Mouse (Mus musculus) forebrain, embryonic 12.5 days (tissue): ENCODE results near the gene Spin1. TPM values are rescaled to one million over a fixed set of nuclear protein-coding genes. Genes with fewer than 3 reads are reported as not detected.
"Not testable (repeated sequence)": the region's sequence is repeated elsewhere in the genome, so short reads cannot be mapped to it uniquely, and the experiment has no call there.

Experiments
- ATAC-seq: fragments of 200-750 bp; cut with Nextera tagmentation; 2 replicates; pipeline ENCODE4 v1.8.0; 2017; ENCODE audit warnings: moderate TSS enrichment; ENCODE audit not compliant: low FRiP score
- H3K27ac ChIP-seq: fragments of 300-500 bp; sonication (generic); 2 replicates; pipeline ENCODE4 v1.5.1; 2016; ENCODE audit warnings: mild to moderate bottlenecking
- H3K27me3 ChIP-seq: fragments of 300-500 bp; sonication (generic); 2 replicates; pipeline ENCODE4 v1.6.1; 2016; ENCODE audit warnings: mild to moderate bottlenecking
- H3K36me3 ChIP-seq: fragments of 300-500 bp; sonication (generic); replicated peaks from 2 replicates; pipeline ENCODE4 v1.6.1; 2016; ENCODE audit warnings: mild to moderate bottlenecking
- H3K4me1 ChIP-seq: fragments of 300-500 bp; sonication (generic); 2 replicates; pipeline ENCODE4 v1.6.1; 2016
- H3K4me2 ChIP-seq: fragments of 300-500 bp; sonication (generic); 2 replicates; pipeline ENCODE4 v1.6.1; 2016; ENCODE audit warnings: mild to moderate bottlenecking, moderate library complexity
- H3K4me3 ChIP-seq: fragments of 300-500 bp; sonication (generic); replicated peaks from 2 replicates; pipeline ENCODE4 v1.5.1; 2016; ENCODE audit warnings: mild to moderate bottlenecking
- H3K9ac ChIP-seq: fragments of 300-500 bp; sonication (generic); 2 replicates; pipeline ENCODE4 v1.6.1; 2016; ENCODE audit warnings: mild to moderate bottlenecking
- H3K9me3 ChIP-seq: fragments of 300-500 bp; sonication (generic); 2 replicates; pipeline ENCODE4 v1.6.1; 2016
- WGBS: fragments of 180-500 bp; shearing (Covaris S2); methylation state at CpG from one replicate; pipeline ENCODE4 v1.1.7; 2016; 5-methylcytosine and 5-hydroxymethylcytosine counted together
- polyA plus RNA-seq: library from polyadenylated mRNA; unstranded; fragments of >200 nt; fragmentation: Nextera tagmentation; extraction: Ambion mirVana; gene quantifications from 2 replicates; pipeline ENCODE4 v1.2.1, GENCODE M21; 2016

Gene Spin1
- polyA plus RNA-seq, 1 experiment from 2014 or later = 120 TPM

DNA sequence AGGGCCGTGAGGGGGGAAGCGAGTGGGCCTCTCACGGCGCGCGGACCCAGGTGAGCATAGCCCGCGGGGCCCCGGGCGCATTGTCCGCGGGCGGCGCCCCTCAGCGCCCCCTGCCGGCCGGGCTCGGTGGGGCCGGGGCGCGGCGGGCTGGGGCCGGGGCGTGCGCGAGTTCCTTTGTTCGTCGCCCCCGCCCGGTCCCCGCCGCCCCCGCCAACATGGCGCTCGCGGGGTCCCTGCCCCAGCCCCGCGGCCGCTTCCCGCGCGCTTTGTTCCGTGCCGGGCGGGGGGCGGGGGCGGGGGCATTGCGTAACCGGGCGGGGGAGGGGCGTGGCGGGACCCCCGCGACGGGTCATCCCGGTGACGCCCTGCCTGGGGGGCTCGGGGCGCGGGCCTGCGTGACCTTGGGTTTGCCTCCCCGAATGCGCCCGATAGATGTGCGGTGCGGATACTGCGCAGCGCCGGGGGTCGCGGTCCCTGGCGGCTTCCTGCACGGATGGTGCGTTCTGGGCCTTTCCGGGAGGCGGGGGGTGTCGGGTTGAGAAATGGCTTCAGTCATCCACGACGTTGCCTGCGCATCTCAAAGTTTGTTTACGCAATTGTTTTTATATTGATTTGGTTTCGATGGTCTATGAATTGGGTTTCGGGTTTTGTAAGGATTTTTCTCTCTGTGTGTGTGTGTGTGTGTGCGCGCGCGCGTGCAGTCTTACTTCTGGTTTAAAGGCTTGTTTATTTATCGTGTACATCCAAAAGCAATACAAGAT is 516 bp downstream of the Spin1 start:
- peak; percentile 72 for ATAC-seq
- Histone ChIP-seq H3K4me2 (peak overlapping the region; percentile 57), H3K27ac (peak overlapping the region; percentile 91), H3K9ac (peak overlapping the region; percentile 95), H3K9me3 (peaks cover 18% of the 10 kb centered on the region), H3K27me3 (no peaks in the 10 kb centered on the region), H3K4me1 (peaks cover 9% of the 10 kb centered on the region), H3K4me3 (peak overlapping the region; percentile 85), H3K36me3 (peaks cover 25% of the 10 kb centered on the region)
- WGBS = 1% methylated on average over 53 of the region's 89 CpGs

DNA sequence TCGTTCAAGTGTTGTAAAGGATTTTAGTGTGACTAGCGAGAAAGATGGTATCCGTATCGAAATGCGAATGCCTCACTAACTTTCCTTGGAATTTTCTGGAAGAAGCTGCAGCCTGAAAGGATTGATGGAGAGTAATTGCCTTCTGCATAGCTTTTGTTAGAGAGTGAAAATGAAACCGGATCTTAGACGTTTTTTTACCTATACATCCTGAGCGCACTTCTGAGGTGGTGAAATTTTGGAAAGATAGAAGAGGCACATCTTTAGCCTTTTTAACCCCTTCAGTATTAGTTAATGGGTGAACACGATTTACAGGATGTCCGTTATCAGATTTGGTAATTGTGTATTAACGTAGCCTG is 1.1 kb downstream of the Spin1 start:
- Histone ChIP-seq H3K27me3 (no peaks in the 10 kb centered on the region), H3K27ac (peak overlapping the region; percentile 91), H3K9ac (peak overlapping the region; percentile 95), H3K4me3 (peak overlapping the region; percentile 85), H3K4me2 (peak overlapping the region; percentile 57), H3K36me3 (peaks cover 26% of the 10 kb centered on the region), H3K9me3 (peaks cover 20% of the 10 kb centered on the region), H3K4me1 (peaks cover 9% of the 10 kb centered on the region)
- no peak for ATAC-seq
- WGBS = 35% methylated on average over 11 of the region's 11 CpGs

DNA sequence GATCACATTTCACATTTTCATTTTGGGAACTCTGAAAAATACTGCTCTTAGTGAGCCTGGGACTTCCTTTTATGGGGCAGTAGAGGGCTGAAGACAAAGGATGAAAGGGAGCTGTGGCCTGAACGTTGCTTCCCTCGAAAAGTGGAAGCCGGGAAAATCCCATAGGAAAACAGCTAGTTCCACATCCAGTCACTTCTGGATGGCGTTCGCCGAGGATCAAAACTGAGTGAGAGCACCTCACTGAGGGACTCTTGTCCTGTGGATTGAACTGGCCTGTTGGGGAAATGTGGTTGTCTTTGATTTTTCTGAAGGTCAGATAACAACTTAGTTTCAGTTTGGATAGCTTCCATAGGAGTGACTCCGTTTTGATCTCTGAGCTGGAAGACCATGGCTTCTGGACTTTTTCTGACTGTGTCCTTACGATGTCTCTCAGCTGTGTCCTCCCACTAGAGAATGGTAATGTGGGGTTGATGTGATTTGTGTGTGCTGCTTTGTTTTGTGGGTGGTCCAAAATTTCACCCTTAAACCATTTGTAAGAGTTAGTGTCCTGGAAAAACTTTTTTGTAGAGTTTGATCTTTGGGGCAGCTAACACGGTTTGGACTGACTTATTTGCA is 2.5 kb downstream of the Spin1 start:
- Histone ChIP-seq H3K27ac (no peak overlapping the region), H3K9ac (no peak overlapping the region), H3K4me3 (no peak overlapping the region; the same call in 1 of the 2 replicates), H3K4me1 (peaks cover 9% of the 10 kb centered on the region), H3K9me3 (peaks cover 25% of the 10 kb centered on the region), H3K36me3 (peaks cover 35% of the 10 kb centered on the region), H3K4me2 (no peak overlapping the region; the same call in 1 of the 2 replicates), H3K27me3 (no peaks in the 10 kb centered on the region)
- no peak for ATAC-seq
- WGBS = 94% methylated on average over 9 of the region's 9 CpGs

DNA sequence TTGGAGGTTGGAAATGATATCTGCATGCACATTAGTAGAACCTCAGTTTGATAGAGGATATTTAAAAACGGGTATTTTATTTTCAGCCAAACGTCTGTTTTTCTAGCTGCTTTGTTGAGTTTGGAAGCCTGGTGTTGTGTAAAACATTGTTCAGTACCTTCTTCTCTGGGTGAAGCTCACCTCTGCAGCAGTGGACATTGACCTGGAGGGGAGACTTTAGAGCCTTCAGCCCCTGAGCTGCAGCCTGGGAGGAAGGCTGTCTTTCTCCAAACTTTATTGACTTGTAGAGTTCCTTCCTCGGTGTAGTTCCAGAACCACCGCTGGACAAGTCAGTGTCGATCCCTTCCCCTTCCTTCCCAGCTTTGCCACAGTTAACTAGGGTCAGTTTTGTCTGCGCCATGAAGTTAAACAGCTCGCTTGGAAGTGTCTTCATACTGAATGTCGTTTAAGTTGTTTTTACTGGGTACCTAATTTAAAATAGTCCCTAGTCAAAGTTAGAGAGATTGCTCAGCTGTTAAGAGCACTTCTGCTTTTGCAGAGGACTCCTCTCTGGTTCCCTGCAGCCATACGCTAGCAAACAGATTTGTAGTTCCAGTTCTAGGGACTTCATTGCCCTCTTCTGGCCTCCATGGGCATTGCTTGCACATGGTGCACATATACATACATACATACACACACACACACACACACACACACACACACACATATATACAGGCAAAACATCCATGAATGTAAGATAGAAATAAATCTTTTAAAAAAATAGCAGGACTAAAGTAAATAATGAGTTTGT is 3.4 kb downstream of the Spin1 start:
- H3K4me1 ChIP-seq = peaks cover 9% of the 10 kb centered on the region
- no peak overlapping the region for H3K4me2 ChIP-seq
- no peak overlapping the region for H3K27ac ChIP-seq
- ATAC-seq = no peak
- no peak overlapping the region for H3K4me3 ChIP-seq
- peaks cover 30% of the 10 kb centered on the region for H3K9me3 ChIP-seq
- H3K36me3 ChIP-seq = peaks cover 39% of the 10 kb centered on the region
- no peak overlapping the region for H3K9ac ChIP-seq
- H3K27me3 ChIP-seq = no peaks in the 10 kb centered on the region
- WGBS = 97% methylated on average over 9 of the region's 9 CpGs

DNA sequence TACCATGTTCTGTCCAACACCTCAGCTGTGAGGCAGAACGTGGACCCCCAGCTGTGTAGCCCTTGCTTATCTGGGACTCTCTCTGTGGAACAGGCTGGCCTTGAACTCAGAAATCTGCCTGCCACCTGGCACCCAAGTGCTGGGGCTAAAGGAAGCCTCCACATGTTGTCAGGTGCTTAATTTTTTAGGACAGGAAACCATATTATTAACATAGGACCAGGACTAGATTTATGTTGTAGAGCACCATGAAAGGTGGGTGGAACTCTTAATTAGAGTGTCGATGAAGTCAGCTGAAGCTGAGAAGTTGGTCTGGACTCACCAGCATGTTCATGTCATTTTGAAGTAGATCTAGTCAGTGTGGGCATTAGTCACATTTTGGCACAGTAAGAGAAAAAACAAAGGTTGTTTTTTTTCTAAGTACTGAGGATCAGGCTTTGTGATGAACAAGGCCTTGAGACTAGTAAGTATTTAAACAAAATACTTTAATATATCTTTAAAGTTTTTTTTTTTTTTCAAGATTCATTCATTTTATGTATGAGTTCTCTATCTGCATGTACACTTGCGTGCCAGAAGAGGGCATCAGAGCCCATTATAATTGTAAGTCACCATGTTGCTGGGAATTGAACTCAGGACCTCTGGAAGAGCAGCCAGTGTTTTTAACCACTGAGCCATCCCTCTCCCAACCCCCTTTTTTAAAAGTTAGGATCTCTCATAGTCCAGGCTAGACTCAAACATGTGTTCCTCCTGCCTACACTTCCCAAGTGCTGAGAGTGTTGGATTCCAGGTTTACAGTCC is 5.4 kb downstream of the Spin1 start:
- Histone ChIP-seq H3K27me3 (no peaks in the 10 kb centered on the region), H3K9me3 (peaks cover 49% of the 10 kb centered on the region), H3K4me2 (no peak overlapping the region), H3K9ac (no peak overlapping the region), H3K4me3 (no peak overlapping the region), H3K27ac (no peak overlapping the region), H3K4me1 (0 out of 2 replicates have a peak, but pooled peaks cover 4% of the 10 kb centered on the region), H3K36me3 (peaks cover 54% of the 10 kb centered on the region)
- ATAC-seq = no peak
- 97% methylated on average over 3 of the region's 3 CpGs for WGBS

DNA sequence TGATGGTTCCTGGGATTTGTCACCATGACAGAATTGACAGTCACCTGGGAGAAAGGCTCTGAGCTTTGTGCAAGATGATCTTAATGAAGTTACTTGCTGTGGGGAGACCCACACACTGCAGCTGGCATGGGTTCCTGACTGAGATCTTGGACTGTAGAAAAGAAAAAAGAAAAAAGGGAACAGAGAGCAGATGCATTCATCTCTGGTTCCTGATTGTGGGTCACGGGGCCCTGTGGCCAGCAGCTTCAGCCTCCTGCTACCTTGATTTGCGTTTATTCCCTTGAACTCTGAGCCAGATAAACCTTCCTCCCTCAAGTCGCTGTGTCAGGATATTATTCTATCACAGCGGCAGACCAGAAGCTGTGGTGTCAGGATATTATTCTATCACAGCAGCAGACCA is 6.1 kb downstream of the Spin1 start:
- peaks cover 54% of the 10 kb centered on the region for H3K36me3 ChIP-seq
- 95% methylated on average over 4 of the region's 4 CpGs for WGBS

DNA sequence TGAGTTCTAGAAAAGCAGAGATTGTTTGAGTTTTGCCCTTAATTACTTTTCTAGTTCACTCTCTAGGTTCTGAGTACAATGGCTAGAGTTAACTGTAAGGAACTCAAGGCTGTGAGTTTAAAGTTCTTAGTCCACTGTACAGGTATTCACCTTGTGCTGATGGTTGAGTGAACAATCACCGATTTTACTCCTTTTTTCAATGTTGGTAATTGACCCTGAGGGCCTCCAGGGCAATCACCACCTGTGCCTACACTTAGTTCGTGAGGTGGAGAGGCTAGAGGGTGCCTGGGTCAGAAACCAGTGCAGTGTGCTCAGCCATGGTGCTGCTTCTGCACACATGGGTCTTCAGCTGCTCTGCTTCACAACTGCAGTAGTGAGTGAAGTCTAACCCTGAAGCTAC is 8.8 kb downstream of the Spin1 start:
- Histone ChIP-seq H3K36me3 (peaks cover 52% of the 10 kb centered on the region), H3K4me3 (no peak overlapping the region), H3K9me3 (peaks cover 63% of the 10 kb centered on the region), H3K4me2 (no peak overlapping the region), H3K4me1 (no peaks in the 10 kb centered on the region), H3K27ac (no peak overlapping the region), H3K27me3 (no peaks in the 10 kb centered on the region), H3K9ac (no peak overlapping the region)
- 92% methylated on average over 2 of the region's 2 CpGs for WGBS
- ATAC-seq = no peak

More for the DNA sequence above, 6.1 kb downstream of the Spin1 start:
- H3K27ac ChIP-seq = no peak overlapping the region
- no peaks in the 10 kb centered on the region for H3K27me3 ChIP-seq
- no peak for ATAC-seq
- no peak overlapping the region for H3K4me2 ChIP-seq
- H3K4me3 ChIP-seq = no peak overlapping the region
- H3K9ac ChIP-seq = no peak overlapping the region
- 0 out of 2 replicates have a peak, but pooled peaks cover 4% of the 10 kb centered on the region for H3K4me1 ChIP-seq
- peaks cover 53% of the 10 kb centered on the region for H3K9me3 ChIP-seq

DNA sequence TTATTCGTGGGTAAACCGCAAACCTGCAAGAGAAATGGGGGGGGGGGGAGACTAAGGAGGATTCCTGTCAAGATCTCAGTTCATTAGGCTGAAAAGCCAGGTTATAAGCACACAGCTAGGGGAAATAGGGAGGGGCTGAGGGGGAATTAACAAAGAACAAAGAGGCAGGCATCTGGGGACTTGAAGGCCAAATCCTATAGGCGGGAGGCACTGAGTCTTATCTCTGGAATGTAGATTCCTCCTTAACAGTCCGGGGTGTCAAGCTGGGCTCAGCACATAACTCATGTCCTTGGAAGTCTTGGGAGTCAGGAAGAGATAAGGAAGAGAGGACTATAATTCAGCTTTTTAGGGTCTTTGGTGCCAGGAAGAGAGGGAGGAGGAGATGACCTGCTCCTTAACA is 13.7 kb downstream of the Spin1 start:
- 78% methylated on average over 4 of the region's 4 CpGs for WGBS
- Histone ChIP-seq H3K36me3 (peaks cover 30% of the 10 kb centered on the region), H3K4me1 (peaks cover 15% of the 10 kb centered on the region), H3K9me3 (peaks cover 40% of the 10 kb centered on the region)
- not testable (repeated sequence) for H3K4me3 ChIP-seq, H3K9ac ChIP-seq, H3K27ac ChIP-seq, H3K27me3 ChIP-seq, ATAC-seq, H3K4me2 ChIP-seq

DNA sequence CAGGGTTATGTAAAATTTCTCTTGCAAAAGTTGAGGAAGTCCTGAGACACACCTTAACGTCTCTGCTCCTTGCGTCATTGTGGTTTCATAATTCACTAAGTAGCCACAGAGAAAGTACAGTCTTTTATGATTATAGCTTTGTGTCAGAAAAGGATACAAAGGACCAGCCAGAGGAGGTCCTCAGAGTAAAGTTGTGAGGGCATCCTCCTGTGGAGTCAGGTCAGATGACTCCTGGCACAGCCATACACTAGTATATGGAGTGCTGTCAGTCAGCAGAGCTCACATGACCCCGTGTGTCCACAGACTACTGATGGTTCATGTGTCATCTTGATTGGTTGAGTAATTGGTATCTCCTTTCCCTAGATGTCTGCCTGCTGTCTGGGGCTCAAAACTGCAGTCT is 15.1 kb downstream of the Spin1 start:
- Histone ChIP-seq H3K9ac (no peak overlapping the region), H3K36me3 (peaks cover 17% of the 10 kb centered on the region), H3K4me2 (no peak overlapping the region), H3K27ac (no peak overlapping the region), H3K4me3 (no peak overlapping the region), H3K4me1 (peaks cover 28% of the 10 kb centered on the region), H3K27me3 (no peaks in the 10 kb centered on the region), H3K9me3 (peaks cover 27% of the 10 kb centered on the region)
- ATAC-seq = no peak
- 93% methylated on average over 3 of the region's 3 CpGs for WGBS

DNA sequence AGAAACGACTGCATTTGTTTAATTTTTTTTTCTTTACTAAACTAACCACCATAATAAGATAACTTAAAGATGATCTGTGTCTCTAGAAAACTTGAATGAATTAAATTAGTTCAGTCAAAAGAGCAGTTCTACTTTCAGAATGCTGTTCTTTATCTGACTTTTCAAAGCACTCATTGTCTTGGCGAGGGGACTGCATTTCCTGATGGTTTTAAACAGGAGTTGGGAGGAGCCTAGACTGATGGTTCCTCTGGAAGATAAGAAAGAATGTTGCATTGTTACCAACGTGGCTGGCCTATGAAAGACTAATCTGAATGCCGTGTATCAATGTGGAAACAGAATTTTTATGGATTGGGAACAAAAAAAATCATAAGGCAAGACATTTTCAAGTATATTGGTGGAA is 20.1 kb downstream of the Spin1 start:
- H3K36me3 ChIP-seq = peaks cover 12% of the 10 kb centered on the region; the same call in 1 of the 2 replicates
- H3K4me3 ChIP-seq = no peak overlapping the region
- no peak overlapping the region for H3K27ac ChIP-seq
- ATAC-seq = no peak
- H3K4me1 ChIP-seq = peaks cover 52% of the 10 kb centered on the region
- H3K9ac ChIP-seq = no peak overlapping the region
- 5% methylated on average over 4 of the region's 4 CpGs for whole genome bisulfite sequencing
- no peaks in the 10 kb centered on the region for H3K9me3 ChIP-seq
- no peak overlapping the region for H3K4me2 ChIP-seq
- no peaks in the 10 kb centered on the region for H3K27me3 ChIP-seq

DNA sequence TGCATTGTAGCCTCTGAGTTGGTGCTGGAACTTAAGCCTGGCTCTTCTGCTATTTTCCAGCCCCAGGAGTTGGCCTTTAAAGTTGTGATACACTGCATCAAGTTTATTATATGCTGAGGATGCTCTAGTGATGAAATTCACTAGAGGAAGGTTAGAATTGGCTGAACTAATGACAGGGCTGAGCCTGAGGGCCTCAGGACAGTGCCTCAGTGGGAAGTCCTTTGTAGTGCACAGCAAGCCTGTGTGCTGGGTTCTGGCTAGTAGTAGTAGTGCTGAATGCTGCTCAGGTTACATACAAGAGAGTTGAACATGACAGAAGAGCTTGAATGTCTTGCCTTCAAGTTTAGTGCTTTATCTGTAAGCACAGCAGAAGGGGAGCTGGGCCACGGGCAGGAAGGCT is 21.3 kb downstream of the Spin1 start:
- 38% methylated on average over 1 of the region's 1 CpGs for WGBS
- Histone ChIP-seq H3K27ac (no peak overlapping the region), H3K27me3 (no peaks in the 10 kb centered on the region), H3K9me3 (no peaks in the 10 kb centered on the region), H3K4me3 (no peak overlapping the region), H3K4me1 (peaks cover 54% of the 10 kb centered on the region), H3K9ac (no peak overlapping the region), H3K36me3 (peaks cover 15% of the 10 kb centered on the region), H3K4me2 (no peak overlapping the region)
- no peak for ATAC-seq

DNA sequence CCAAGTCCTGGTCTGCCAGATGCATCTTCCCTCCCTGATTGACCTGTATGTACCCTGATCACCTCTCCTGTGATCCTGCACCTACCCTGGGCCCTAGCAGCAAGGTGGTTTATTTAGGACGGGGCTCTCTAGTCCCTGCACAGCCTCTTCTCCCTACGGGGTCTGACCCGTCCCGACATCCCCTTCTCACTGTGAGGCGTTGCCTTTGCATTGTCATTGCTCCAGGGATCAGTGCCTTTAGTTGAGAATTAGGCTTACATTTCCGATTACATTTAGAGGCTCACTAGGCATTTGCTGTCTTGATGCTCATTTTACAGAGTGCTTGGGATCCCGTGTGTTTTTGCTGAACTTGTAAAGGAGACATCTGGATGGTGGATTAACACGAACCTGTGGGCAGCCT is 22.1 kb downstream of the Spin1 start:
- WGBS = 81% methylated on average over 8 of the region's 8 CpGs
- H3K27ac ChIP-seq = no peak overlapping the region
- H3K9me3 ChIP-seq = no peaks in the 10 kb centered on the region
- no peak for ATAC-seq
- no peak overlapping the region for H3K4me3 ChIP-seq
- H3K4me2 ChIP-seq = no peak overlapping the region
- no peaks in the 10 kb centered on the region for H3K27me3 ChIP-seq
- H3K36me3 ChIP-seq = peaks cover 16% of the 10 kb centered on the region
- peaks cover 54% of the 10 kb centered on the region for H3K4me1 ChIP-seq
- no peak overlapping the region for H3K9ac ChIP-seq
